Mouse (Mus musculus) frontal cortex, adult 2 months (tissue): Measurements from ENCODE around the gene Gm29666. TPM values are rescaled to one million over a fixed set of nuclear protein-coding genes. Genes with fewer than 3 reads are reported as not detected.
"Not testable (repeated sequence)": the region's sequence is repeated elsewhere in the genome, so short reads cannot be mapped to it uniquely, and the experiment has no call there.

Source experiments
- DNase-seq, 2 experiments: peaks; one replicate each; pipeline ENCODE4 v3.0.0; 2022; ENCODE audit warnings: low spot score in 1 of 2; ENCODE audit errors: extremely low spot score in 1 of 2
- polyA plus RNA-seq: library from polyadenylated mRNA; depleted of rRNA; stranded (reverse); fragments of >200 nt; gene quantifications from 2 replicates; pipeline ENCODE4 v1.2.3, GENCODE M21; 2012; rRNA removed

Gm29666 gene
- polyA plus RNA-seq, 1 experiment: 2.5 TPM

GRCm38 (mm10) chr15:84913201-84913600 is 6.6 kb downstream of the Gm29666 start:
- no peak for DNase-seq

- no peak for DNase-seq
Measured at GRCm38 (mm10) chr15:84903843-84904385, 15.9 kb downstream of the Gm29666 start.

- no peak for DNase-seq
Measured at GRCm38 (mm10) chr15:84898077-84898476, 21.8 kb downstream of the Gm29666 start.

DNA sequence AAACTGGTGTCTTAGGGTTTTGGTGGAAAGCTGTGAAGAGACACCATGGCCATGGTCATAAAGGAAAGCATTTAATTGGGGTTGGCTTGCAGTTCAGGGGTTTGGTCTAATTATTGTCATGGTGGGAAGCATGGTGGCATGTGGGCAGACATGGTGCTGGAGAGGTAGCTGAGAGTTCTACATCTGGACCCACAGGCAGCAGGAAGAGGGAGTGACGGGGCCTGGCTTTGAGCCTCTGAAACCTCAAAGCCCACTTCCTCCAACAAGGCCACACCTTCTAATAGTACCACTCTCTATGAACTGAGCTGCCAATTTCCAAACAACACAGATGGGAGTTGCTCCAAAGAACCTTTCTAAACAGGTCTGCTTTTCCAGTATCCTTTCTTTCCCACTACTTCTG is 23.2 kb downstream of the Gm29666 start:
- no peak for DNase-seq

- not testable (repeated sequence) for DNase-seq
Measured at GRCm38 (mm10) chr15:84896216-84896615, 23.6 kb downstream of the Gm29666 start.

- DNase-seq: peak; percentile 27 to 91
Measured at GRCm38 (mm10) chr15:84891658-84892057, 28.2 kb downstream of the Gm29666 start.

DNA sequence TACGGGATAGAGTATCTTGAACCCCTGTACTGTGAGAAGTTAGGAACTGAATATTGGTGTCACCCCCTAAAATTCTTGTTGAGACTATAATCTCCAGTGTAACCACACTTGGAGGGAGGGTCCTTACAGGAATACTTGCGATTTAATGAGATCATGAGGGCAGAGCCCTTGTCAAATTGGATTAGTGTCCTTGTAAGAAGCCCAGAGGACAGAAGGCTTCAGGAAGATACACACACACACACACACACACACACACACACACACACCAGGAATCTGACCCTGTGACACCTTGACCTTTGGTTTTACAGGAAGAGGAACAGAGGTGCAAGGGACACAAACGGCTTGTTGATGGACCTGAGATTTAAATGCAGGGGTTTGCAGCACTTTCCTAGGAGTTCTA is 28.6 kb downstream of the Gm29666 start:
- no peak for DNase-seq

DNA sequence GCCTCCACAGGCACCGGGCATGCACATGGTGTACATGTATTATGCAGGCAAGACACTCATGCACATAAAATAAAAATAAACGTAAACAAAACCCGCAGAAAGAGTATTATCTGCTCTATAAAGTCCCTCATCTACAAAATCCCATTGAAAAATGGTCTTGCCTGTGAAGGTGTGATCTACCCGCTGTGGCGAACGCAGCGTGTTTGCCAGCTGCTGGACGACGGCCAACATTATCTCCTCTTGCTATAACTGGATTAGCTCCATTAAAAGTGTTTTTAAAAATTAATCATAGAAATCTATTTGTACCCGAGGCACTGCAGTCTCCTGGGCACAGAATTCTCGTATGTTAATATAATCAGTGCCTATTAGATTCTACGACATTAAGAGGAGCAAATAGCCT is 31.8 kb downstream of the Gm29666 start:
- DNase-seq: no peak

DNA sequence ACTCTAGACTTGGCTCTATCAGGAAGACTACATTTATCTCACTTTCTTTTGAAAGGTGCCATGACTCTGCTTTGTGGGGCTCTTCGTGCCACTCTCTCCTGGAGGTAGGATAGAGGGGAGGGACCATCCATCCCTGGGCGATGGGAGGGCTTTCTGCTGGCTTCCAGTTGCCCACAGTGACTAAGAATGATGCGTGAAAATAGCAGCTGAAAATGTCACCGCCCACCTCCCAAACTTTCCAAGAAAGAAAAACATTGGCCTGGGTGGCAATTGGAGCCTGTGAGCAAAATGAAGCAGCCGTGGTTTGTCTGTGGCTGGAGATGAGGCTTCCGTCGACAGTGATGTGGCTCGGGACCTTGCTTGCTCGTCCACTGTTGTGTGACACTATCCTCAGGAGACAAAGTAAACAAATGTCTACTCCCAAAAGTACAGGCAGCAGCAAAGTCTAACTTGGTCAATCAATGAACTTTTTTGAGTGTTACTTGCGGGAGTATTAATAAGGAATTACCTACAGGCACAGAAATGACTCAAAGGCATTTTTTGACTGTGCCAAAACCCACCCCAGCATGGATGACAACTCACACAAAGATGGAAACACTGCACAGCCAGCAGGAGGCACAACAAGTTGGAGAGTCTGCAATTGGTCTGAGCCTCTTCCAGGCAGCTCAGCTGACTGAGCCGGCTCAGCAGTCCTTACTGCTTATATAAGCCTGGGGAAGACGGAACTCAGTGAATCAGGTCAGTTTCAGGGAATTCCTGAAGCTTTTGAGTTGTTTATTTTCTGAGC is 42.6 kb downstream of the Gm29666 start:
- peak in 1 of 2 experiments; percentile 84 for DNase-seq

DNA sequence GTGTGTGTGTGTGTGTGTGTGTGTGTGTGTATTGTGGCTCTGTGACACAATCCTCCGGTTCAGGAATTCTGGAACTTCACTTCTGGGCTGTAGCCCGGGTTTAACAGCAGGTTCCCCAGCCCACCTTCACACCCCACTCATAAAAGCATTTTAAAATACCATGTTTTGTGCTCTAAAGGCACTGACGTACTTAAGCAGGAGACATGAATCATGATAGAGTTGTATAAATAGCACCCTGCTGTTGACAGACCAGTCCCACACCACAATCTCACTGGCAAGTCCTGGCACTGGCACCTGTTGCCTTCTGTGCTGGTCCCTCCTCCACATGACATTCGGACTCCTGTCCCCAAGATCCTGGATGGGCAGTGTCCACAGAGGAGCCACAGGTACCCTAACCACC is 46.0 kb downstream of the Gm29666 start:
- peak; percentile 66 to 77 for DNase-seq

DNA sequence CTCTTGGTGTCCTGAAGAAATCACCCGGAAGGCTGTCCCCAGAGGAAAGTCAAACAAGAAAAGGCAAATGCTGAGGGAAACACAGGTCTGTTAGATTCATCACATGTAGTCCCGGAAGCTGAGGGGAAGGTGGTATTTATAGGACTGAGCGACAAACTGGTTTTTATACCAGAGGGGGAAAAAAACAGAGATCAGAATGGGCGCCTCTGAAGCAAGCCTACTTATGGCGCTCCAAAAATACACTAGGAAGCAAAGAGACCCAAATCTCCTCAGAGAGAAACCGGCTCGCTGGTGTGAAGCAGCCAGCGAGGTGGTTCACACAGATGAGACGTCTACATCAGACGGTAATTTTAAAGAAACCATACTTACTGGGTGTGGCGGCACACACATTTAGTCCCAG is 46.8 kb downstream of the Gm29666 start:
- DNase-seq: peak in 1 of 2 experiments; percentile 52

- DNase-seq: no peak
Measured at GRCm38 (mm10) chr15:84871802-84872201, 48.0 kb downstream of the Gm29666 start.

DNA sequence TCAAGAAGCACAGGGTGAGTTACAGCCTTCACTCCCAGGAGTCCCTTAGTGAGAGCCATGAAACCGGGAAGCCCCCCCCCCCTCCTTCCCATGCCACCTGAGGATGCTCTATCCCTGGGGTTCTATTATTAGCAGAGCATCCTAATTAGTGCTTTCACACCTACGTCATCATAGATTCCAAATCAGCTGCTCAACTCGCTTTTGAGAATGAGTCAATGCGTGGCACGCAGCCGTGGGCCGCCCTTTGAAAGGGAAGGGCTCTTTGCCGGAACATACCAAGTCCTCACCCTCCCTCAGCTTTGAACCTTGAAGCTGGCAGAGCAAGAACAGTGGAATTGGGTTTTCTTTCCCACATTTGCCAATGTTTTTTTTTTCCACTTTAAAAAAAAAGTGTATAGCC is 57.9 kb downstream of the Gm29666 start:
- peak in 1 of 2 experiments; percentile 62 for DNase-seq

Other genes with a start within 250 kb of the Gm29666 start
- 0.14 and 0.48 TPM in 2 replicates for gene Arhgap8, start 200.0 kb downstream of the Gm29666 start, polyA plus RNA-seq
- gene Phf21b, start 64.0 kb downstream of the Gm29666 start, polyA plus RNA-seq: 23.5 and 24.7 TPM in 2 replicates
- gene Nup50, start 3.4 kb upstream of the Gm29666 start, polyA plus RNA-seq: 13.9 and 14.7 TPM in 2 replicates
- 59.7 and 61.2 TPM in 2 replicates for gene 5031439G07Rik, start 68.5 kb upstream of the Gm29666 start, polyA plus RNA-seq
- gene Upk3a, start 97.1 kb upstream of the Gm29666 start, polyA plus RNA-seq: 0.27 and 0.34 TPM in 2 replicates
- gene Fam118a, start 108.9 kb upstream of the Gm29666 start, polyA plus RNA-seq: 18.9 and 20.9 TPM in 2 replicates
- 0.02 and 0.04 TPM in 2 replicates for gene Smc1b, start 211.9 kb upstream of the Gm29666 start, polyA plus RNA-seq
- gene Ribc2, start 212.0 kb upstream of the Gm29666 start, polyA plus RNA-seq: 0.29 and 0.58 TPM in 2 replicates